Mouse (Mus musculus) 3134 (cell line): Measurements from ENCODE around the gene Ubl4b.

Source experiments
- DNase-seq: peaks from one replicate; pipeline ENCODE4 v3.0.0-alpha.2; 2011; ENCODE audit warnings: low spot score; ENCODE audit not compliant: insufficient read length; ENCODE audit errors: extremely low read depth

Ubl4b gene

GRCm38 (mm10) chr3:107571205-107571604, 16.3 kb upstream of the Ubl4b start:
- DNase-seq: no peak

- no peak for DNase-seq
Measured at GRCm38 (mm10) chr3:107568721-107569120, 13.8 kb upstream of the Ubl4b start.

GRCm38 (mm10) chr3:107567766-107568165, 12.9 kb upstream of the Ubl4b start:
- DNase-seq: peak; percentile 45

GRCm38 (mm10) chr3:107565331-107565730, 10.5 kb upstream of the Ubl4b start:
- no peak for DNase-seq

- DNase-seq: no peak
Measured at GRCm38 (mm10) chr3:107563880-107564279, 9.0 kb upstream of the Ubl4b start.

GRCm38 (mm10) chr3:107562591-107562990, 7.7 kb upstream of the Ubl4b start:
- DNase-seq: no peak

- DNase-seq: no peak
Measured at GRCm38 (mm10) chr3:107562104-107562503, 7.2 kb upstream of the Ubl4b start.

- DNase-seq: peak; percentile 46
Measured at GRCm38 (mm10) chr3:107559183-107559582, 4.3 kb upstream of the Ubl4b start.

- DNase-seq: no peak
Measured at GRCm38 (mm10) chr3:107558740-107559139, 3.9 kb upstream of the Ubl4b start.

GRCm38 (mm10) chr3:107550409-107551049, 4.3 kb downstream of the Ubl4b start:
- no peak for DNase-seq

- DNase-seq: peak; percentile 32
Measured at GRCm38 (mm10) chr3:107546956-107547355, 7.9 kb downstream of the Ubl4b start.

- DNase-seq: no peak
Measured at GRCm38 (mm10) chr3:107545716-107546412, 9.0 kb downstream of the Ubl4b start.

- no peak for DNase-seq
Measured at GRCm38 (mm10) chr3:107545278-107545677, 9.6 kb downstream of the Ubl4b start.

- no peak for DNase-seq
Measured at GRCm38 (mm10) chr3:107543158-107544080, 11.5 kb downstream of the Ubl4b start.

- DNase-seq: no peak
Measured at GRCm38 (mm10) chr3:107542584-107542983, 12.3 kb downstream of the Ubl4b start.

- DNase-seq: no peak
Measured at GRCm38 (mm10) chr3:107537504-107537889, 17.4 kb downstream of the Ubl4b start.

GRCm38 (mm10) chr3:107536810-107537503, 17.9 kb downstream of the Ubl4b start:
- peak; percentile 72 for DNase-seq

- no peak for DNase-seq
Measured at GRCm38 (mm10) chr3:107534951-107535350, 19.9 kb downstream of the Ubl4b start.

GRCm38 (mm10) chr3:107533532-107533931, 21.3 kb downstream of the Ubl4b start:
- DNase-seq: no peak

GRCm38 (mm10) chr3:107530581-107530980, 24.3 kb downstream of the Ubl4b start:
- DNase-seq: no peak

GRCm38 (mm10) chr3:107529182-107529581, 25.7 kb downstream of the Ubl4b start:
- DNase-seq: peak; percentile 53
